Mouse (Mus musculus): ENCODE data around the gene Dot1l. TPM values are rescaled to one million over a fixed set of nuclear protein-coding genes. Genes with fewer than 3 reads are reported as not detected.

Gene Dot1l
- polyA plus RNA-seq, 1 experiment from 2014 or later: 23.9 TPM

GRCm38 (mm10) chr10:80741146-80741545 is 13.9 kb upstream of the Dot1l start:
- H3K27ac ChIP-seq (ENCODE audit: low read depth, low read length): no peak overlapping the region
- H3K4me3 ChIP-seq (ENCODE audit: low read depth, low read length): peak overlapping the region; percentile 99
- H3K9me3 ChIP-seq (ENCODE audit: control insufficient read depth, low read length): no peaks in the 10 kb centered on the region
- H3K9ac ChIP-seq (ENCODE audit: low read length): peak overlapping the region; percentile 94
- H3K36me3 ChIP-seq (ENCODE audit: control insufficient read depth, insufficient read depth, low read length): 0 out of 2 replicates have a peak, but pooled peaks cover 2% of the 10 kb centered on the region
- no peaks in the 10 kb centered on the region for H3K27me3 ChIP-seq (ENCODE audit: control insufficient read depth, insufficient read depth, low read length)
- WGBS: 37% methylated on average over 5 of the region's 5 CpGs
- H3K4me2 ChIP-seq (ENCODE audit: low read depth): peak overlapping the region; percentile 94
- DNase-seq (ENCODE audit: low spot score): no peak
- peaks cover 16% of the 10 kb centered on the region for H3K4me1 ChIP-seq (ENCODE audit: control insufficient read depth, insufficient read depth, low read length)
- ATAC-seq (ENCODE audit: insufficient read depth, low FRiP score, low TSS enrichment): no peak

GRCm38 (mm10) chr10:80741634-80742179 is 13.3 kb upstream of the Dot1l start:
- 1% methylated on average over 46 of the region's 46 CpGs for WGBS
- Histone ChIP-seq H3K9ac (ENCODE audit: low read length) (peak overlapping the region; percentile 94), H3K36me3 (ENCODE audit: control insufficient read depth, insufficient read depth, low read length) (0 out of 2 replicates have a peak, but pooled peaks cover 2% of the 10 kb centered on the region), H3K27ac (ENCODE audit: low read depth, low read length) (peak overlapping the region; percentile 68), H3K4me2 (ENCODE audit: low read depth) (peak overlapping the region; percentile 94), H3K4me3 (ENCODE audit: low read depth, low read length) (peak overlapping the region; percentile 99), H3K27me3 (ENCODE audit: control insufficient read depth, insufficient read depth, low read length) (no peaks in the 10 kb centered on the region), H3K9me3 (ENCODE audit: control insufficient read depth, low read length) (no peaks in the 10 kb centered on the region), H3K4me1 (ENCODE audit: control insufficient read depth, insufficient read depth, low read length) (peaks cover 16% of the 10 kb centered on the region)
- ATAC-seq (ENCODE audit: insufficient read depth, low FRiP score, low TSS enrichment) (no peak), DNase-seq (ENCODE audit: low spot score) (no peak)

- peak within 1 kb of the TSS; percentile 94 for H3K9ac ChIP-seq (ENCODE audit: low read length)
- H3K27me3 ChIP-seq (ENCODE audit: control insufficient read depth, insufficient read depth, low read length): no peaks in the 10 kb centered on the region
- peak within 1 kb of the TSS; percentile 99 for H3K4me3 ChIP-seq (ENCODE audit: low read depth, low read length)
- H3K4me2 ChIP-seq (ENCODE audit: low read depth): peak within 1 kb of the TSS; percentile 94
- peaks cover 16% of the 10 kb centered on the region for H3K4me1 ChIP-seq (ENCODE audit: control insufficient read depth, insufficient read depth, low read length)
- ATAC-seq (ENCODE audit: insufficient read depth, low FRiP score, low TSS enrichment) (peak; percentile 99), DNase-seq (ENCODE audit: low spot score) (peak; percentile 95)
- H3K36me3 ChIP-seq (ENCODE audit: control insufficient read depth, insufficient read depth, low read length): no peaks in the 10 kb centered on the region
- no peaks in the 10 kb centered on the region for H3K9me3 ChIP-seq (ENCODE audit: control insufficient read depth, low read length)
- H3K27ac ChIP-seq (ENCODE audit: low read depth, low read length): peak within 1 kb of the TSS; percentile 68
- 3% methylated on average over 25 of the region's 25 CpGs for WGBS
These were observed 12.6 kb upstream of the Dot1l start, which contains the start of gene Ap3d1 for GRCm38 (mm10) chr10:80742180-80742978. Gene Ap3d1, minus strand, starts transcription at chr10:80742264.

- no peak for DNase-seq (ENCODE audit: low spot score)
- Histone ChIP-seq H3K4me3 (ENCODE audit: low read depth, low read length) (no peak overlapping the region), H3K27ac (ENCODE audit: low read depth, low read length) (no peak overlapping the region)
These were observed 10.7 kb upstream of the Dot1l start for GRCm38 (mm10) chr10:80744262-80744661.

GRCm38 (mm10) chr10:80747410-80747809 is 7.6 kb upstream of the Dot1l start:
- peaks cover 6% of the 10 kb centered on the region; the same call in 1 of the 2 replicates for H3K4me1 ChIP-seq (ENCODE audit: control insufficient read depth, insufficient read depth, low read length)
- no peak overlapping the region for H3K27ac ChIP-seq (ENCODE audit: low read depth, low read length)
- H3K4me2 ChIP-seq (ENCODE audit: low read depth): no peak overlapping the region
- no peak overlapping the region for H3K4me3 ChIP-seq (ENCODE audit: low read depth, low read length)
- no peaks in the 10 kb centered on the region for H3K36me3 ChIP-seq (ENCODE audit: control insufficient read depth, insufficient read depth, low read length)
- H3K27me3 ChIP-seq (ENCODE audit: control insufficient read depth, insufficient read depth, low read length): no peaks in the 10 kb centered on the region
- H3K9ac ChIP-seq (ENCODE audit: low read length): no peak overlapping the region
- WGBS: 24% methylated on average over 3 of the region's 3 CpGs
- peak; percentile 66 for DNase-seq (ENCODE audit: low spot score)
- H3K9me3 ChIP-seq (ENCODE audit: control insufficient read depth, low read length): no peaks in the 10 kb centered on the region
- no peak for ATAC-seq (ENCODE audit: insufficient read depth, low FRiP score, low TSS enrichment)

More at GRCm38 (mm10) chr10:80744262-80744661, 10.7 kb upstream of the Dot1l start:
- Histone ChIP-seq H3K36me3 (ENCODE audit: control insufficient read depth, insufficient read depth, low read length) (no peaks in the 10 kb centered on the region), H3K4me2 (ENCODE audit: low read depth) (no peak overlapping the region), H3K9me3 (ENCODE audit: control insufficient read depth, low read length) (no peaks in the 10 kb centered on the region), H3K9ac (ENCODE audit: low read length) (no peak overlapping the region), H3K4me1 (ENCODE audit: control insufficient read depth, insufficient read depth, low read length) (peaks cover 16% of the 10 kb centered on the region), H3K27me3 (ENCODE audit: control insufficient read depth, insufficient read depth, low read length) (no peaks in the 10 kb centered on the region)
- WGBS: 41% methylated on average over 5 of the region's 5 CpGs
- no peak for ATAC-seq (ENCODE audit: insufficient read depth, low FRiP score, low TSS enrichment)

- Histone ChIP-seq H3K9ac (ENCODE audit: low read length) (no peak overlapping the region), H3K27me3 (ENCODE audit: control insufficient read depth, insufficient read depth, low read length) (no peaks in the 10 kb centered on the region), H3K4me3 (ENCODE audit: low read depth, low read length) (no peak overlapping the region), H3K27ac (ENCODE audit: low read depth, low read length) (no peak overlapping the region), H3K9me3 (ENCODE audit: control insufficient read depth, low read length) (no peaks in the 10 kb centered on the region), H3K4me2 (ENCODE audit: low read depth) (no peak overlapping the region), H3K4me1 (ENCODE audit: control insufficient read depth, insufficient read depth, low read length) (peaks cover 6% of the 10 kb centered on the region; the same call in 1 of the 2 replicates), H3K36me3 (ENCODE audit: control insufficient read depth, insufficient read depth, low read length) (no peaks in the 10 kb centered on the region)
- WGBS: 11% methylated on average over 6 of the region's 6 CpGs
- DNase-seq (ENCODE audit: low spot score) (peak; percentile 53), ATAC-seq (ENCODE audit: insufficient read depth, low FRiP score, low TSS enrichment) (no peak)
These were observed 6.4 kb upstream of the Dot1l start for GRCm38 (mm10) chr10:80748609-80749008.

- Histone ChIP-seq H3K27ac (ENCODE audit: low read depth, low read length) (no peak overlapping the region), H3K27me3 (ENCODE audit: control insufficient read depth, insufficient read depth, low read length) (no peaks in the 10 kb centered on the region), H3K9me3 (ENCODE audit: control insufficient read depth, low read length) (no peaks in the 10 kb centered on the region), H3K4me1 (ENCODE audit: control insufficient read depth, insufficient read depth, low read length) (peaks cover 12% of the 10 kb centered on the region), H3K9ac (ENCODE audit: low read length) (no peak overlapping the region), H3K4me3 (ENCODE audit: low read depth, low read length) (peak overlapping the region; percentile 14; the same call in 1 of the 2 replicates), H3K36me3 (ENCODE audit: control insufficient read depth, insufficient read depth, low read length) (no peaks in the 10 kb centered on the region), H3K4me2 (ENCODE audit: low read depth) (peak overlapping the region; percentile 33)
- 14% methylated on average over 16 of the region's 16 CpGs for WGBS
- no peak for DNase-seq (ENCODE audit: low spot score)
- ATAC-seq (ENCODE audit: insufficient read depth, low FRiP score, low TSS enrichment): no peak
These were observed 3.7 kb upstream of the Dot1l start for GRCm38 (mm10) chr10:80751188-80751832.

GRCm38 (mm10) chr10:80752079-80752625 is 2.9 kb upstream of the Dot1l start:
- no peak overlapping the region for H3K9ac ChIP-seq (ENCODE audit: low read length)
- H3K4me3 ChIP-seq (ENCODE audit: low read depth, low read length): peak overlapping the region; percentile 14; the same call in 1 of the 2 replicates
- peak; percentile 82 for DNase-seq (ENCODE audit: low spot score)
- 4% methylated on average over 6 of the region's 6 CpGs for WGBS
- H3K4me2 ChIP-seq (ENCODE audit: low read depth): peak overlapping the region; percentile 33
- H3K27me3 ChIP-seq (ENCODE audit: control insufficient read depth, insufficient read depth, low read length): no peaks in the 10 kb centered on the region
- peak; percentile 42; the same call in 1 of the 2 replicates for ATAC-seq (ENCODE audit: insufficient read depth, low FRiP score, low TSS enrichment)
- no peaks in the 10 kb centered on the region for H3K36me3 ChIP-seq (ENCODE audit: control insufficient read depth, insufficient read depth, low read length)
- peaks cover 21% of the 10 kb centered on the region for H3K4me1 ChIP-seq (ENCODE audit: control insufficient read depth, insufficient read depth, low read length)
- no peaks in the 10 kb centered on the region for H3K9me3 ChIP-seq (ENCODE audit: control insufficient read depth, low read length)
- H3K27ac ChIP-seq (ENCODE audit: low read depth, low read length): no peak overlapping the region

Measured in neural tube, embryonic 11.5 days (tissue).